In genomic region chr11:68346099-68346498, GRCm38 (mm10) we compare ENCODE assay signal across 20 mouse cellular contexts. TPM values are rescaled to one million over a fixed set of nuclear protein-coding genes. Genes with fewer than 3 reads are reported as not detected.
"Had no signal": no experiment of that assay in that cellular context is flagged by ENCODE, and none has a peak within 500 bp of the region (broad histone marks: within the 10 kb centered on the region; RNA-seq: fewer than 3 reads in every experiment).

No protein-coding gene starts in this region.

- H3K36me3 ChIP-seq: liver, embryonic 13.5 days; liver, embryonic 15.5 days; lung, embryonic 15.5 days; midbrain, embryonic 13.5 days; midbrain, embryonic 15.5 days; neural tube, embryonic 12.5 days; stomach, embryonic 15.5 days had no signal

- H3K4me1 ChIP-seq: liver, embryonic 13.5 days; liver, embryonic 15.5 days; midbrain, embryonic 15.5 days had no signal

- ATAC-seq: liver, postnatal 0 days; midbrain, embryonic 13.5 days; midbrain, embryonic 15.5 days had no signal

- H3K9ac ChIP-seq: liver, embryonic 13.5 days; liver, embryonic 15.5 days; liver, postnatal 0 days; lung, embryonic 15.5 days; midbrain, embryonic 13.5 days; midbrain, embryonic 15.5 days; neural tube, embryonic 12.5 days; stomach, embryonic 15.5 days had no signal

- H3K4me3 ChIP-seq: liver, embryonic 13.5 days; liver, embryonic 15.5 days; lung, embryonic 15.5 days; megakaryocyte, embryonic 14.5 days; midbrain, embryonic 13.5 days; midbrain, embryonic 15.5 days; neural tube, embryonic 12.5 days; stomach, embryonic 15.5 days had no signal

- H3K4me2 ChIP-seq: liver, embryonic 11.5 days; liver, embryonic 13.5 days; liver, embryonic 15.5 days; lung, embryonic 15.5 days; midbrain, embryonic 11.5 days; midbrain, embryonic 13.5 days; midbrain, embryonic 15.5 days; neural tube, embryonic 12.5 days; stomach, embryonic 15.5 days had no signal

- H3K27me3 ChIP-seq: liver, embryonic 13.5 days; liver, embryonic 15.5 days; lung, embryonic 15.5 days; midbrain, embryonic 13.5 days; midbrain, embryonic 15.5 days; neural tube, embryonic 12.5 days; stomach, embryonic 15.5 days had no signal

- DNase-seq: liver, embryonic 13.5 days; liver, postnatal 0 days; right cerebral cortex, postnatal 14 days; thymus, adult 2 months; thymus, postnatal 14 days; thymus, postnatal 36 days had no signal

- H3K9me3 ChIP-seq: liver, embryonic 13.5 days; liver, embryonic 15.5 days; lung, embryonic 15.5 days; midbrain, embryonic 13.5 days; midbrain, embryonic 15.5 days; neural tube, embryonic 12.5 days; stomach, embryonic 15.5 days had no signal

- H3K27ac ChIP-seq: liver, embryonic 13.5 days; liver, embryonic 15.5 days; lung, embryonic 15.5 days; macrophage; midbrain, embryonic 13.5 days; midbrain, embryonic 15.5 days; neural tube, embryonic 12.5 days; stomach, embryonic 15.5 days; stomach, postnatal 0 days had no signal

RNA-seq across cellular contexts. Expression of gene Ntn1, which starts 54.5 kb away (rescaled TPM):
- total RNA-seq: megakaryocyte progenitor cell, adult 5-6 weeks; monocyte, adult 5-6 weeks; neutrophil, adult 5-6 weeks had no signal
